Mouse (Mus musculus) thymus, postnatal 4 days (tissue): ENCODE data around the gene Lrtm2.
A peak's percentile ranks its signal among the peaks of the same experiment; 100 is the strongest.

Experiments
- DNase-seq: peaks from one replicate; pipeline ENCODE4 v3.0.0; 2021

Gene Lrtm2

GRCm38 (mm10) chr6:119333831-119334230 is 3.3 kb upstream of the Lrtm2 start:
- no peak for DNase-seq

GRCm38 (mm10) chr6:119333202-119333601 is 2.6 kb upstream of the Lrtm2 start:
- DNase-seq: no peak

- DNase-seq: peak; percentile 52
Measured at GRCm38 (mm10) chr6:119332111-119332510, 1.5 kb upstream of the Lrtm2 start.

- no peak for DNase-seq
Measured at GRCm38 (mm10) chr6:119329936-119330335, 630 bp downstream of the Lrtm2 start.

GRCm38 (mm10) chr6:119329215-119329714 is 1.3 kb downstream of the Lrtm2 start:
- DNase-seq: no peak

GRCm38 (mm10) chr6:119328521-119329115 is 1.9 kb downstream of the Lrtm2 start:
- no peak for DNase-seq

- no peak for DNase-seq
Measured at GRCm38 (mm10) chr6:119326541-119326940, 4.0 kb downstream of the Lrtm2 start.

GRCm38 (mm10) chr6:119325978-119326377 is 4.6 kb downstream of the Lrtm2 start:
- DNase-seq: no peak

- DNase-seq: no peak
Measured at GRCm38 (mm10) chr6:119324776-119325175, 5.8 kb downstream of the Lrtm2 start.

- no peak for DNase-seq
Measured at GRCm38 (mm10) chr6:119321752-119322151, 8.8 kb downstream of the Lrtm2 start.

- no peak for DNase-seq
Measured at GRCm38 (mm10) chr6:119320481-119320880, 10.1 kb downstream of the Lrtm2 start.

- peak; percentile 49 for DNase-seq
Measured at GRCm38 (mm10) chr6:119319358-119319757, 11.2 kb downstream of the Lrtm2 start.

- no peak for DNase-seq
Measured at GRCm38 (mm10) chr6:119318732-119319131, 11.8 kb downstream of the Lrtm2 start.

GRCm38 (mm10) chr6:119314751-119315476 is 15.7 kb downstream of the Lrtm2 start:
- no peak for DNase-seq

GRCm38 (mm10) chr6:119313588-119314375 is 16.8 kb downstream of the Lrtm2 start:
- no peak for DNase-seq

- no peak for DNase-seq
Measured at GRCm38 (mm10) chr6:119313096-119313495, 17.5 kb downstream of the Lrtm2 start.

GRCm38 (mm10) chr6:119312381-119312780 is 18.2 kb downstream of the Lrtm2 start:
- no peak for DNase-seq

GRCm38 (mm10) chr6:119310176-119310575 is 20.4 kb downstream of the Lrtm2 start:
- DNase-seq: no peak

- no peak for DNase-seq
Measured at GRCm38 (mm10) chr6:119307867-119308413, 22.6 kb downstream of the Lrtm2 start.

GRCm38 (mm10) chr6:119303331-119303730 is 27.2 kb downstream of the Lrtm2 start:
- no peak for DNase-seq

GRCm38 (mm10) chr6:119301310-119301709 is 29.3 kb downstream of the Lrtm2 start:
- DNase-seq: no peak

- DNase-seq: no peak
Measured at GRCm38 (mm10) chr6:119280761-119281160, 49.8 kb downstream of the Lrtm2 start.

GRCm38 (mm10) chr6:119276713-119277112 is 53.9 kb downstream of the Lrtm2 start:
- DNase-seq: no peak
